Comparison of ENCODE assay signal across 11 mouse cellular contexts in genomic region chr2:125670846-125671245, GRCm38 (mm10). TPM values are rescaled to one million over a fixed set of nuclear protein-coding genes. Genes with fewer than 3 reads are reported as not detected.
DNase-seq lines count a peak whose midpoint lies in the region; TF ChIP-seq lines count a peak whose summit lies in the region.
"Had no signal": no experiment of that assay in that cellular context is flagged by ENCODE, and none has a peak within 500 bp of the region (broad histone marks: within the 10 kb centered on the region; RNA-seq: fewer than 3 reads in every experiment).

No protein-coding gene starts in this region.

- H3K4me3 ChIP-seq in kidney, adult 2 months (ENCODE audit: insufficient read depth, low read depth, low read length), result no peak overlapping the region
- H3K4me3 ChIP-seq: erythroblast, embryonic 14.5 days; hindbrain, embryonic 12.5 days had no signal

- no peaks in the 10 kb centered on the region for H3K27me3 ChIP-seq in kidney, adult 2 months (replicated peaks; ENCODE audit: control insufficient read depth, insufficient read depth, low read length)
- H3K27me3 ChIP-seq: hindbrain, embryonic 12.5 days had no signal

- no peaks in the 10 kb centered on the region for H3K4me1 ChIP-seq in kidney, adult 2 months (ENCODE audit: control insufficient read depth, insufficient read depth, low read length)

- peak; percentile 14 for DNase-seq in kidney, adult 2 months
- no peak for DNase-seq in kidney, postnatal 25 days
- peak; percentile 56 for DNase-seq in 3T3-L1 (ENCODE audit: low read depth, low spot score)
- DNase-seq in CD4-positive, CD25-positive, alpha-beta regulatory T cell, adult 2 months (ENCODE audit: low read depth, low spot score), result peak; percentile 67
- DNase-seq in embryo, embryonic 10.5 days (ENCODE audit: low spot score), result peak; percentile 41
- no peak for DNase-seq in cerebellum, adult 18-20 months
- DNase-seq in MN1 (ENCODE audit: low spot score), result no peak
- DNase-seq: cerebellum, adult 2 months; gastrocnemius, postnatal 25 days had no signal

- 41% methylated on average over 1 of the region's 1 CpGs for WGBS in kidney, adult 2 months

- H3K36me3 ChIP-seq in kidney, adult 2 months (ENCODE audit: control insufficient read depth, insufficient read depth, low read length), result no peaks in the 10 kb centered on the region
- H3K36me3 ChIP-seq: hindbrain, embryonic 12.5 days had no signal

- no peak overlapping the region for H3K27ac ChIP-seq in kidney, adult 2 months (ENCODE audit: insufficient read depth, low read depth, low read length)
- H3K27ac ChIP-seq: hindbrain, embryonic 12.5 days had no signal

- TF ChIP-seq CTCF in kidney, adult 2 months (conservative IDR thresholded peaks at IDR 0.05; ENCODE audit: insufficient read depth, insufficient read length, low read depth, low read length), result no peak

- TF ChIP-seq POLR2A in kidney, adult 2 months (IDR thresholded peaks at IDR 0.05; ENCODE audit: low read depth, low read length), result no peak

RNA-seq across cellular contexts. Expression of gene Eid1, which starts 2.0 kb away (rescaled TPM):
- polyA plus RNA-seq in kidney, adult 2 months (2012; rRNA removed), result 12.9 and 19.9 TPM in 2 replicates

RNA-seq across cellular contexts. Expression of gene Cep152, which starts 45.9 kb away (rescaled TPM):
- 0.77 and 0.81 TPM in 2 replicates for polyA plus RNA-seq in kidney, adult 2 months (2012; rRNA removed)

RNA-seq across cellular contexts. Expression of gene Shc4, which starts 53.1 kb away (rescaled TPM):
- polyA plus RNA-seq in kidney, adult 2 months (2012; rRNA removed), result 0.20 and 0.22 TPM in 2 replicates

Comparison
In these comparisons a context has a peak if more than half of its experiments do, and no peak if none do; other contexts are left out.
1. DNase-seq: peak in kidney, adult 2 months (single experiment), 3T3-L1 (single experiment), CD4-positive, CD25-positive, alpha-beta regulatory T cell, adult 2 months (single experiment) and embryo, embryonic 10.5 days (single experiment); none in kidney, postnatal 25 days (0 of 2), cerebellum, adult 18-20 months (0 of 2) and MN1 (single experiment).